Mouse (Mus musculus) thymus, postnatal 25 days (tissue): ENCODE measurements around the gene Prr3.
"Not testable (repeated sequence)": the region's sequence is repeated elsewhere in the genome, so short reads cannot be mapped to it uniquely, and the experiment has no call there.

Experiments
- DNase-seq: peaks from one replicate; pipeline ENCODE4 v3.0.0; 2022

The Prr3 gene

DNA sequence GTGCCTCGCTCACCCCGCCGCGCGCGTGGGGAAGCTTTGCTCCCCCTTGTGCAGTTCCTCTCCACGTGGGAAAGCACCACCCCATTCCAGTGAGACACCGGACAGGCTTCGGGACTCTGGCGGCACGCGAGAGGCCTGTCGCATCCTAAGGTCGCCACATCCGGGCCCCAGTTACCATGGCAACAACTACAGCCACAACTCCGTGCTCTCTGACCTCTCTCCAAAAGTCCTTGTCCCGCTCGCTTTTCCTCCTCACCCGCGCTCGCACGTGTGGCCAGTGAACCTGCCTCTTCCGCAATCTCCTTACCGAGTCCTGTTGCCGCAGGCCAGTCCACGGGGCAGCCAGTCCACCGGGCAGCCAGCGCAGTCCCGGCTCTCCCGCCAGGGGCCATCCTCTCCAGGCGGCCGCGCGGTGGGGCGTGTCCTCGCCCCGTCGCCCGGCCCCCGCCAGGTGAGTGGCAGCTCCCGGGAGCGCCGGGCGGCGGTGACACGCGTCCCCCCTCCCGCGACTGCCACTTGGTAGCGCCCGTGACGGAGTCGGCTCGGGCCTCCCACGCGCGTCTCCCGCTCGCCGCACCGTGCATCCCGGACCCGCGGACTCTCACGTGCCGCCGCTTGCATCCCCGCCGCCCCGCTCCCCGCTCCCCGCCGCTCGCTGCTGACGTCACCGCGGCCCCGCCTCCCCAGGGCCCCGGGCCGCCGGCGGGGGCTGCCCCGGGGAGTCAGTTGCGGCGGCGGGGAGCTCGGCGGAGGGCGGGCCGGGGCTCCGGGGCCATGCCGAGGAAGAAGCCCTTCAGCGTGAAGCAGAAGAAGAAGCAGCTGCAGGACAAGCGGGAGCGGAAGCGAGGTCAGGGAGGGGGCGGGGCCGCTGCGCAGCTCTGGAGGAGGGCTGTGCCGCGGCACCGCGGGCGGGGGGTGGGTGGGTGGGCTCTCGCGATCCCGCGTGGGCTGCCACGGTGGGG is at the start of gene Prr3, which contains the start of gene Gnl1:
Prr3 (minus strand) TSS at position 836 of the 962 bp plus-strand sequence.
Gnl1 (plus strand) TSS at position 451 of the 962 bp plus-strand sequence.
- DNase-seq: peak; percentile 88

GRCm38 (mm10) chr17:36028879-36029619 is 49.0 kb upstream of the Prr3 start:
- no peak for DNase-seq

DNA sequence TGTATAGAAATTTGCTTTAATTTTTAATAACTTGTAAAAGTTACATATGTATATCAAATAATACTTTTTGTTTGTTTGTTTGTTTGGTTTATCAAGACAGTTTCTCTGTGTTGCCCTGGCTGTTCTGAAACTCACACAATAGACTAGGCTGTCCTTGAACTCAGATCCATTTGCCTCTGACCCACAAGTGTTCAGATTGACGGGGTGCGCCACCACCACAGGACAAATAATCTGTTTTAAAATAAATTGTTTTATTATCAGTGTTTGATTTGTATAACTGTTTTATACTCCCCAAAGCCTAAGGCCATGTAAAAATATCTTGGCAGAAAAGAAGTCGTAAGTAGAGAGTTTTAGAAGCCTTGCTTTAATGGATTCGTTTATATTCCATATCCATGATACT is 47.6 kb upstream of the Prr3 start:
- no peak for DNase-seq

DNA sequence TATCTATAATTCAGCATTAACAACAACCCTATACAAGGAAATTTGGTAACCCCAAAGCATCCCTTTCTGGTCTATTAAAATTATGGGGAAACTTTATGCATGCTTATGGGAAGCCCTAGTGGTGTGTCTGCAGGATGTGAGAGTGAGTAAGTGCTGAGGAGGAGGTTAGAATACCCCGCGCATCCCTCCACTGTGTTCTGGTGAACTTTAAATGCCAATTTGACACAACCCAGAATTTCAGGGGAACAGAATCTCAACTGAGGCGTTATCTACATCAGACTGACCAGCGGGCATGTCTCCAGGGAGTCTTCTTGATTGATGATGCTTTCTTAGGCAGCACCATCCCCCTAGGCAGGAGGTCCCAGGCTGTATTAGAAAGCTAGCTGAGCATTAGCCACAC is 45.9 kb upstream of the Prr3 start:
- no peak for DNase-seq

DNA sequence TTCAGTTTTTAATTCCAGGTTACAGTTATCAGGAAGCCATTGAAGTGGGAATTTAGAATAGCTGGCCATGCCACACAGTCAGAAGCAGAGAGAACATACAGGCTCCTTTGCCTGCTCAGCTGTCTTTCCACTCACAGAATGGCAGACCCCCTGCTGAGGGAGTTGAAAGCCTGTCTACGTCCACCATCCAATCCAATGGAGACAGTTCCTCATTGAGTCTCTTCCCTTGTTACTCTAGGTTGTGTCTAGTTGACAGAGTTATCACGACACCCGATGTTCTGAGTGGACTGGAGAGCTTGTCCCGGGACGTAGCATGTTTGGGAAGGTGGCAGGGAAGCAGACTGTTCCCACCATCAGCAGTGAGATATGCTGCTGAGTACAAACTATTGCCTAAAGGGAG is 45.2 kb upstream of the Prr3 start:
- no peak for DNase-seq

DNA sequence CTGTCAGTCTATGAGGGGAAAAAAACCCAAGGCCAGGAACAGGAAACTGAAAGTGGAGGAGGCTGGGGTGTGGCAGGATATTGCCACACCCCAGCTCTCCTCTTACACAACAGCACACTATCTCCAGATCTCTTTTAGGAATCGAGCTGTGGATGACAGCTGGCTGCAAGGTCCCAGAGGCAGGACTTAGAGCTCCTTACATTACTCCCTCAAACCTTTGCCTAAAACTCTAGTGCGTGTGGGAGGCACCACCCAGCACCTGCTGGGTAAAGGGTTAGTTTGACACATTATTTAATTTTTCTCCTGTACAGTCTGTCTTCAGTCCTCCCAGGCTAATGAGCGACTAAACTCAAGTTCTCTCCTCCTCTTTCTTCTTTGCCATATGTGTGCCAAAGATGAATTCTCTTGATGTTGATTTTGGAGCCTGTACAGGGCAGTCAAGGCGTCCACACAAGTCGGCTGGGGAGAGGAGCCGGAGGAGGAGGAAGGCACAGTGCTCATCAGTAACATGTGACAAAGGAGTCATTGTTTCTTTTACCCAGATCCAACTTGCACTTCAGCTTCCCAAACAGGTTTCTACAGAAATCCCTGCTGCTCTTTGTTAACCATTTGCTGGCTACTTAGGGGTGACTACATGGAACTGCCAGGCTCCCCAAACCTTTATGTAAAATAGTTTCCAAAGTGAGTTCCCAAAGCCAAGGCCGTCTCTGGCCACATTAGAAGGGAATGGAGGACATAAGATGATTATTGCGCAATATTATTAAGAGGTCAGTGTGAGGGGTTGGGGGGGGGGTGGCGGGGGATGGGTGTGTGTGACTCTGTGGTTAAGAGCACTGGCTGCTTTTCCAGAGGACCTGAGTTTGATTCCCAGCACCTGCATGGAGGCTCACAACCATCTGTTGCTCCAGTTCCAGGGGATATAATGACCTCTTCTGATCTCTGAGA is 43.9 kb upstream of the Prr3 start:
- DNase-seq: peak; percentile 55

DNA sequence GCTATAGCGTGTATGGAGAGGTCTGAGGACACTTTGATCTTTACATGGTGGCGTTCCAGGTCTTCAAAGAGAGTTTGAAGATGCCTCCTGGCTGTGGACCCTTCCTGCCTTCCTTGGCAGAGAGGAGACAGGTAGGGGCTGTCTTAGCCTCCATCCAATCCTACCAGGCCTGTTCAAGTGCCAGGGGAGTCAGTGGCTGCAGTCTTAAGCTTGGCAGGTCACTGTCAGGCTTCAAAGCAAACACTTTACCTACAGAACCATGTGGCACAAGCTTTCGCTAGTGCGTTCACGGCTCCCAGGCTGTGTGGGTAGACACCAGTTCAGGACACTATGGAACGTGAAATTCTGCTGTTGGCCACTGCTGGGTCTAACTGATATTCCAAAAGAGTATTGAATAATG is 42.9 kb upstream of the Prr3 start:
- no peak for DNase-seq

- DNase-seq: no peak
Measured at GRCm38 (mm10) chr17:36022098-36022497, 42.1 kb upstream of the Prr3 start.

DNA sequence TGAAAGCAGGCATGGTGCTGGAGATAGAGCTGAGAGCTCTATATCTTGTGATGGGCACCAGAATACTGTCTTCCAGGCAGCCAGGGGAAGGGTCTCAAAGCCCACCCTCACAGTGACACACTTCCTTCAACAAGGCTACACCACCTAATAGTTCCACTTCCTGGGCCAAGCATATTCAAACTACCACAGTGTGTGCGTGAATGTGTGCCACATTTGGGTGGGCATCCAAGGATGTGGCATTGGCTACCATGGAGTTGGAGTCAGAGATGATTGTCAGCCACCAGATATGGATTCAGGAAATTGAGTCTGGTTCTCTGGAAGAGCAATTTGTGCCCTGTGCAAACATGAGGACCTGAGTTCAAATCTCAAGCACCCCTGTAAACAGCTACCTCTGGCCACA is 41.3 kb upstream of the Prr3 start:
- no peak for DNase-seq

DNA sequence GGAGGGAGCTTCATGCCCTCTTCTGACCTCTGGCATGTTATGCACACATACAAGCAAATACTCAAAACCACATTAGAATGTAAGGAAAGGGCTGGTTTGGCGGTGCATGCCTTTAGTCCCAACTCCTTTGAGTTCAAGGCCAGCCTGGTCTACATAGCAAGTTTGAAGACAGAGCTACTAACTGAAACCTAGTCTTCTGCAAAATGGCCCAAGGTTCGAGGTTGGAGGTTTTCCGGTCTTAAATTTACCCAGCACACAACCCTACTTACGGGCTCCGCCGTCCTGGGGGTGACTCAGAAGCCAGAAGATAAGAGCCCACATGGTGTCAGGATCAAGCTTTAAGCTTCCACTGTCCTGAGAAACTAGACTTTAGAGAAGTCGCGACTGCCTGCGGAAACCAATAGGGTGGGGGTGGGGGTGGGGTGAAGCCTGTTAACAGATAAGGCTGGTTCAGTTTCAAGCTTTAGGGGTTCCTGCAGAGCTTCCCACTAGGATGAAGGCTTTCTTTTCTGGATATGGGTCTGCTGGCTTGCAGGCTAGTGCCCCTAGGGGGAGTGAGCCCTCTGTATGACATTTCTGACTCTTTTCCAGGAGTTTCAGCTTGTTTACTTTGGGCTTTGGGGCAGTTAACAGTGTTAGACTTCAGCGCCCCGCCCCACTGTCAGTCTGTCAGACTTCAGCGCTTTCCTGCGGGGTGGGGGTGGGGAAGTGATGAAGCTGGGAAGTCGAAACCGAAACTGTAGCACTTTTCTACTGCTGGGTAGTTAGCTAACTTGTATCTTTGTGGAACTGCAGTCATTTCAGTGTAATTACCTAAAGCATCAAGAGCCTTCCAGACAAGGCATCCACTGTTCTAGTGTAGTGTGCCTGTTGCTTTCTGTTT is 40.4 kb upstream of the Prr3 start, which contains the start of gene H2-T24:
H2-T24 (minus strand) TSS at position 370 of the 883 bp plus-strand sequence.
- peak; percentile 86 for DNase-seq

GRCm38 (mm10) chr17:36019519-36019918 is 39.5 kb upstream of the Prr3 start:
- DNase-seq: no peak

DNA sequence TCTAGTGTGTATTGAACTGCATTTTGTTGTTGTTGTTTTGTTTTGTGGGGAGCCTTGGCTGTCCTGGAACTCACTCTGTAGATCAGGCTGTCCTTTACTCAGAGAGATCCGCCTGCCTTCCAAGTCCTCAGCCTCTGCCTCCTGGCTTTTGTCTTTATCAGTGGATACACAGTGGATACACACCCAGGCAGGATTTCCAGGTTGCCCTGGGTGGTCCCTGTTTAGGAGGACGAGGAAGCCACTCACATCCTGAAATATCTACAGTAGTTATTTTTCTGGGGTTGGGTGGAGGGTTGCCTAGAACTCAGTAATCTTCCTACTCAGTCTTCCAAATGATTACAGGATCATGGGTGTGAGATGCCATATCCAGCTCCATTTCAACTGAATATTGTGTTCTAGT is 38.9 kb upstream of the Prr3 start:
- DNase-seq: no peak

- no peak for DNase-seq
Measured at GRCm38 (mm10) chr17:36017046-36017445, 37.0 kb upstream of the Prr3 start.

GRCm38 (mm10) chr17:36014977-36015376 is 34.9 kb upstream of the Prr3 start:
- DNase-seq: no peak

DNA sequence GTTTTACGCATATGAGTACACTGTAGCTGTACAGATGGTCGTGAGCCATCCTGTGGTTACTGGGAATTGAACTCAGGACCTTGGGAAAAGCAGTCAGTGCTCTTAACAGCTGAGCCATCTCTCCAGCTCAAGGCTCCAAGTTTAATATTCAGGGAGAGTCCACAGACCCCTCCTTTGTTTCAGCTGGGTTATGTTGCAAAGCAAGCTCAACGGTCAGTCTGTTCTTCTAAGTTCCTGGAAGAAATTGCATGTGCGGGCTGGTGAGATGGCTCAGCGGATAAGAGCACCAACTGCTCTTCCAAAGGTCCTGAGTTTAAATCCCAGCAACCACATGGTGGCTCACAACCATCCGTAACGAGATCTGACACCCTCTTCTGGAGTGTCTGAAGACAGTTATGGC is 24.4 kb upstream of the Prr3 start:
- not testable (repeated sequence) for DNase-seq

DNA sequence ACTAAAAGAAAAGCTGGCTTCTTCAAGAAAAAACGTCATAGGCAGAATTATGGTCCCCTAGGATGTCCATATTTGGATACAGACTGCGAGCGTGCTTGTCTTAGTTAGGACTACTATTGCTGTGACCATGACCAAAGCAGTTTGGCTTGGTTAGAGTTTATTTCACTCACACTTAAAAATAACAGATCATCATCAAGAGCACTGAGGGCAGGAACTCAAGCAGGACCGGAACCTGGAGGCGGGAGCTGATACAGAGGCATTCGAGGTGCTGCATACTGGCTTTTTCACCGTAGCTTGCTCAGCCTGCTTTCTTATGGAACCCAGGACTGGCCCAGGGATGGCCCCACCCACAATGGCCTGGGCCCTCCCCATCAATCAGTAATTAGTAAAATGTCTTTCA is 23.3 kb upstream of the Prr3 start:
- no peak for DNase-seq

DNA sequence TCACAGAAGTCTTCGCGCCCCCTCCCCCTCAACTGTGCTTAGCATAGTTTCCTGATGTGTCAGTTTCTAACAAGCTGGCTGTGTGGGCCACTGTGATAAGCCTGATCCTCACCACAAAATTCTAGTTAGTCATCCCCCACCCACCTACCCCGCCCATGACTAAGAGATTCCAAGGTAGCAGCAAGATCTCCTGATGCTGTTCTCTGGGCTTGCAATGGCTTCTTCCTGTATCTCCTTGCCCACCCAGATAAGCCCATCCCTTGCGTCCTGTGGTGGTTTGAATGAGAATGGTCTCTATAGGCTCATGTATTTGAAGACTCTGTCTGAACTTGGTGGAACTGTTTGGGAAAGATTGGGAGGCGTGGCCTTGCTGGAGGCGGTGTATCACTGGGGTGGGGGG is 21.9 kb upstream of the Prr3 start:
- DNase-seq: no peak

GRCm38 (mm10) chr17:36001121-36001897 is 21.3 kb upstream of the Prr3 start:
- peak; percentile 48 for DNase-seq

- DNase-seq: no peak
Measured at GRCm38 (mm10) chr17:36000349-36000748, 20.3 kb upstream of the Prr3 start.

- peak; percentile 91 for DNase-seq
Measured at GRCm38 (mm10) chr17:35999356-35999755, 19.3 kb upstream of the Prr3 start.
